Comparison of ENCODE assay signal across 7 mouse cellular contexts in the genomic region with DNA sequence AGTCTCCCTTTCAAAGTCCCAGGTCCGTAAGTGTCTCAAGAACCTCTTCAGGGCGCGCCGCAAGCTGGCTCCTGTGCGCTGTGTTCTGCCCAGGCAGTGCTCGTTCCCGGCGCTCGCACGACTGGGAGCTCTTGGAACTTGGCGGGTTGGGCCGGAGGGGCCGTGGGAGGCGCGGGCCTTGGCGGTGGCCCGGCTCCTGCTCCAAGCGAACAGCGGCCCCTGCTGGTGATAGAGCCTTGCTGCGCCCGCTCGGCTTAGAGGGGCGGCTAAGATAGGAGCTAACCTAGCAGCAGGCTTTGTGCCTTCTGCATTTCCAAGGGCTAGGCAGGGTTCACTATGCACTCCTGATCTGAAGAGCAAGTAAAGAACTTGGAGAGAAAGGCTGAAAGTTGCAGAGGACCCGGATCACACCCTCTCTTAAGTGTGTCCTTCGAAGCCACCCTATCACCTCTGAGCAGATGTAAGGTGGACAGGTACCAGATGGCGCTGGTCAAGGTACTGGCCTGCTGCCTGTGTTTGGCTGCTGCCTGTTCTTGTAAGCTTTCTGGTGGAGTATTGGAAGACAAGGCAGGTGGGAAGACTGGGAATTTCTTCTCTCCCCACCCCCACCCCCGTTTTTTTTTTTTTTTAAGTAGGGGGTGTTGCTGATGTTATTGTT. TPM values are rescaled to one million over a fixed set of nuclear protein-coding genes. Genes with fewer than 3 reads are reported as not detected.
DNase-seq lines count a peak whose midpoint lies in the region; ATAC-seq lines count a peak whose summit lies in the region.

Gene Rprm (minus strand): TSS at position 123 of the 658 bp plus-strand sequence.

- peak within 1 kb of the TSS; percentile 66 for H3K4me2 ChIP-seq in forebrain, embryonic 12.5 days
- H3K4me2 ChIP-seq in heart, embryonic 15.5 days: peak within 1 kb of the TSS; percentile 94
- H3K4me2 ChIP-seq in liver, embryonic 11.5 days: peak within 1 kb of the TSS; percentile 60
- H3K4me2 ChIP-seq in neural tube, embryonic 11.5 days (ENCODE audit: low read depth): peak within 1 kb of the TSS; percentile 77
- H3K4me2 ChIP-seq in stomach, embryonic 15.5 days: peak within 1 kb of the TSS; percentile 96

- peak within 1 kb of the TSS; percentile 87 for H3K27ac ChIP-seq in forebrain, embryonic 12.5 days
- no peak within 1 kb of the TSS for H3K27ac ChIP-seq in heart, embryonic 15.5 days
- H3K27ac ChIP-seq in liver, embryonic 11.5 days (ENCODE audit: low read depth, low read length): no peak within 1 kb of the TSS
- peak within 1 kb of the TSS; percentile 70 for H3K27ac ChIP-seq in neural tube, embryonic 11.5 days (ENCODE audit: low read depth, low read length)
- H3K27ac ChIP-seq in stomach, embryonic 15.5 days: peak within 1 kb of the TSS; percentile 53; the same call in 1 of the 2 replicates

- peak; percentile 95 for ATAC-seq in forebrain, embryonic 12.5 days (ENCODE audit: low FRiP score)
- ATAC-seq in heart, embryonic 15.5 days (replicated peaks; ENCODE audit: insufficient number of reproducible peaks, insufficient read depth, low FRiP score, low read depth): peak; percentile 90
- ATAC-seq in liver, embryonic 11.5 days (replicated peaks; ENCODE audit: low FRiP score): peak; percentile 78
- ATAC-seq in neural tube, embryonic 11.5 days (ENCODE audit: insufficient read depth, low FRiP score, low TSS enrichment): peak; percentile 81
- ATAC-seq in stomach, embryonic 15.5 days (ENCODE audit: insufficient read depth, low FRiP score, low read depth): peak; percentile 94

- no peaks in the 10 kb centered on the region for H3K9me3 ChIP-seq in forebrain, embryonic 12.5 days
- H3K9me3 ChIP-seq in heart, embryonic 15.5 days (replicated peaks): no peaks in the 10 kb centered on the region
- H3K9me3 ChIP-seq in liver, embryonic 11.5 days (ENCODE audit: control insufficient read depth, low read length): no peaks in the 10 kb centered on the region
- no peaks in the 10 kb centered on the region for H3K9me3 ChIP-seq in neural tube, embryonic 11.5 days (ENCODE audit: control insufficient read depth, low read length)
- H3K9me3 ChIP-seq in stomach, embryonic 15.5 days: no peaks in the 10 kb centered on the region

- 5% methylated on average over 27 of the region's 27 CpGs for WGBS in forebrain, embryonic 12.5 days
- 3% methylated on average over 27 of the region's 27 CpGs for WGBS in heart, embryonic 15.5 days
- WGBS in liver, embryonic 11.5 days: 4% methylated on average over 27 of the region's 27 CpGs
- WGBS in neural tube, embryonic 11.5 days: 5% methylated on average over 27 of the region's 27 CpGs
- WGBS in stomach, embryonic 15.5 days: 4% methylated on average over 27 of the region's 27 CpGs

- H3K36me3 ChIP-seq in forebrain, embryonic 12.5 days (replicated peaks): no peaks in the 10 kb centered on the region
- H3K36me3 ChIP-seq in heart, embryonic 15.5 days: no peaks in the 10 kb centered on the region
- H3K36me3 ChIP-seq in liver, embryonic 11.5 days (ENCODE audit: control insufficient read depth, insufficient read depth, low read length): no peaks in the 10 kb centered on the region
- no peaks in the 10 kb centered on the region for H3K36me3 ChIP-seq in neural tube, embryonic 11.5 days (ENCODE audit: control insufficient read depth, insufficient read depth, low read length)
- H3K36me3 ChIP-seq in stomach, embryonic 15.5 days: no peaks in the 10 kb centered on the region

- peaks cover 24% of the 10 kb centered on the region for H3K4me1 ChIP-seq in forebrain, embryonic 12.5 days
- H3K4me1 ChIP-seq in heart, embryonic 15.5 days (replicated peaks): peaks cover 17% of the 10 kb centered on the region
- H3K4me1 ChIP-seq in liver, embryonic 11.5 days (replicated peaks; ENCODE audit: control insufficient read depth, insufficient read depth, low read length): no peaks in the 10 kb centered on the region
- no peaks in the 10 kb centered on the region for H3K4me1 ChIP-seq in neural tube, embryonic 11.5 days (ENCODE audit: control insufficient read depth, insufficient read depth, low read length)
- peaks cover 3% of the 10 kb centered on the region for H3K4me1 ChIP-seq in stomach, embryonic 15.5 days

- DNase-seq in c-Kit-positive CD71-positive TER-119-negative erythroid progenitor cells, embryonic 14.5 days (ENCODE audit: low read depth): peak; percentile 16
- peak; percentile 86 for DNase-seq in kidney, postnatal 14 days
- peak; percentile 83 for DNase-seq in liver, embryonic 11.5 days (ENCODE audit: low spot score)
- DNase-seq in neural tube, embryonic 11.5 days (ENCODE audit: low spot score): peak; percentile 96

- H3K4me3 ChIP-seq in forebrain, embryonic 12.5 days (replicated peaks): peak within 1 kb of the TSS; percentile 55
- peak within 1 kb of the TSS; percentile 54 for H3K4me3 ChIP-seq in heart, embryonic 15.5 days
- H3K4me3 ChIP-seq in liver, embryonic 11.5 days (ENCODE audit: low read depth, low read length): peak within 1 kb of the TSS; percentile 40
- peak within 1 kb of the TSS; percentile 51 for H3K4me3 ChIP-seq in neural tube, embryonic 11.5 days (ENCODE audit: low read depth, low read length)
- H3K4me3 ChIP-seq in stomach, embryonic 15.5 days (replicated peaks): peak within 1 kb of the TSS; percentile 52

- H3K27me3 ChIP-seq in forebrain, embryonic 12.5 days: peaks cover 22% of the 10 kb centered on the region
- peaks cover 39% of the 10 kb centered on the region for H3K27me3 ChIP-seq in heart, embryonic 15.5 days
- H3K27me3 ChIP-seq in liver, embryonic 11.5 days (replicated peaks; ENCODE audit: control insufficient read depth, insufficient read depth, low read length): peaks cover 24% of the 10 kb centered on the region
- no peaks in the 10 kb centered on the region for H3K27me3 ChIP-seq in neural tube, embryonic 11.5 days (ENCODE audit: control insufficient read depth, insufficient read depth, low read length)
- H3K27me3 ChIP-seq in stomach, embryonic 15.5 days (replicated peaks): no peaks in the 10 kb centered on the region; the same call in 1 of the 2 replicates

- H3K9ac ChIP-seq in forebrain, embryonic 12.5 days: peak within 1 kb of the TSS; percentile 60
- H3K9ac ChIP-seq in heart, embryonic 15.5 days: peak within 1 kb of the TSS; percentile 47
- H3K9ac ChIP-seq in liver, embryonic 11.5 days (ENCODE audit: low read depth, low read length): no peak within 1 kb of the TSS
- H3K9ac ChIP-seq in neural tube, embryonic 11.5 days (ENCODE audit: low read length): peak within 1 kb of the TSS; percentile 68
- no peak within 1 kb of the TSS; the same call in 1 of the 2 replicates for H3K9ac ChIP-seq in stomach, embryonic 15.5 days

RNA-seq across cellular contexts. Expression of gene Rprm, which starts in this region (rescaled TPM):
- 83.9 and 90.5 TPM in 2 replicates for polyA plus RNA-seq in forebrain, embryonic 12.5 days (2016; fragmentation: Nextera tagmentation; extraction: Ambion mirVana)
- 1.2 and 1.9 TPM in 2 replicates for polyA plus RNA-seq in heart, embryonic 15.5 days (2015; fragmentation: Nextera tagmentation; extraction: Ambion mirVana)
- 1.3 and 2.0 TPM in 2 replicates for polyA plus RNA-seq in liver, embryonic 11.5 days (2014; fragmentation: Nextera tagmentation; extraction: Ambion mirVana)
- 49.9 and 59.0 TPM in 2 replicates for polyA plus RNA-seq in neural tube, embryonic 11.5 days (2014; fragmentation: Nextera tagmentation; extraction: Ambion mirVana)
- polyA plus RNA-seq in stomach, embryonic 15.5 days (2015; fragmentation: Nextera tagmentation; extraction: Ambion mirVana): 17.2 and 25.8 TPM in 2 replicates

Comparison
In these comparisons a context has a peak if more than half of its experiments do, and no peak if none do; other contexts are left out.
1. DNase-seq: peak in every context shown above with its lines; median percentile 96 in neural tube, embryonic 11.5 days; 86 in kidney, postnatal 14 days; 83 in liver, embryonic 11.5 days; 16 in c-Kit-positive CD71-positive TER-119-negative erythroid progenitor cells, embryonic 14.5 days.
2. H3K27ac ChIP-seq: peak in forebrain, embryonic 12.5 days (single experiment), neural tube, embryonic 11.5 days (single experiment) and stomach, embryonic 15.5 days (single experiment); none in heart, embryonic 15.5 days (single experiment) and liver, embryonic 11.5 days (single experiment).
3. H3K9ac ChIP-seq: peak in forebrain, embryonic 12.5 days (single experiment), heart, embryonic 15.5 days (single experiment) and neural tube, embryonic 11.5 days (single experiment); none in liver, embryonic 11.5 days (single experiment) and stomach, embryonic 15.5 days (single experiment).
4. Peak in every context shown above with its lines, with median percentiles within 50 percentile points of each other: ATAC-seq, H3K4me2 ChIP-seq and H3K4me3 ChIP-seq.